Mouse (Mus musculus) embryo, embryonic 10.5 days (tissue): Measurements from ENCODE around the gene Hoxb1.

ENCODE experiments used
- DNase-seq: peaks from one replicate; pipeline ENCODE4 v3.0.0-alpha.2; 2015; ENCODE audit warnings: low spot score

Hoxb1 gene

DNA sequence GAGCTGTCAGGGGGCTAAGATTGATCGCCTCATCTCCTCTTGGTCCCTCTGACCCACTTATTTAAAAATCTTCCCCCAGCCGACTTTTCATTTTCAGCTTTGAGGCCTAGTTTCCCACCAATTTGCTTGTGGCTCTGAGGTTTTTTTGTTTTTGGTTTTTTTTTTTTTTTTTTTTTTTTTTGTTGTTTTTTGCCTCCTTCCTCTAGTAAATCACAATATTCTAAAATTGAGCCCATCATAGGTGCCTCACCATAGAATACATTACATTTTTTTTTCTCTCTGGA is 15.3 kb upstream of the Hoxb1 start, which contains the start of gene Hoxb2:
Gene Hoxb2, plus strand, starts transcription at position 185 of the 284 bp plus-strand sequence.
- DNase-seq: no peak

DNA sequence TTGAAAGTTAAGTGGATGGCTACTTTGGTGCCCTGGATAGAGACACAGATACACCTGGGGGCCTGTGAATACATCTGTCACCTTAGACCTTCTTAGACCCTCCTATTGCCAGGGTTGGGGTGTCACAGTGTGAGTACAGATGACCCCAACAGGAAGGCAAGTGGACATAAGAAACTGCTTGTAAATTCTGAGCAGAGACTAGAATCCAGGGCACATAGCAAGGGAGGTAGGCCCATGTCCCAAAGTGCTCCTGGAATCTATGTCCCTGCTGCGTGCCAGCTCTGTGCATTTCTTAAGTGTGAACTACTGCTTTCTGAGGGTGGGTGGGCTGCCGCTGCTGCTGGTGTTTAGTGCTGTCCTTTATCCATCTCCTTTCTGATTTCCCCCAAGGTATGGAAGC is 14.8 kb upstream of the Hoxb1 start:
- DNase-seq: peak; percentile 63

DNA sequence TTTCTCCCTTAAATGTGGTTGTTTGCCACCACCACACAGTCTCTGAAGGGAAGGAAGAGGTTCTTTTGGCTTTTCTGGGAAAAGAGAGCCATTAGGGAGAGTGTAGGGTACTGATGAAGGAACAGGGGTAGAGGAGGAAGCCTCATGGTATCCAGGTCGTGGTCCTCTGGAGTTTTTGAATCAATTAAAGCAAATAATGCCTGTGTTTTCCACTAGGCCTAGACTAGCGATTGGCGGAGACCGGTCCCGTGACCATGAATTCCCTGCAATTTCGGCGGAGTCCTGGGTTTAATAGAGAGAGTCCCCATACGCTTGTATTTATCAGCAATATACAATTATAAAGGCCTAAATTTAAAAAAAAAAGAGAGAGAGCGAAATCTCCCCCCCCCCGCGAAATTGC is 14.2 kb upstream of the Hoxb1 start:
- DNase-seq: peak; percentile 85

DNA sequence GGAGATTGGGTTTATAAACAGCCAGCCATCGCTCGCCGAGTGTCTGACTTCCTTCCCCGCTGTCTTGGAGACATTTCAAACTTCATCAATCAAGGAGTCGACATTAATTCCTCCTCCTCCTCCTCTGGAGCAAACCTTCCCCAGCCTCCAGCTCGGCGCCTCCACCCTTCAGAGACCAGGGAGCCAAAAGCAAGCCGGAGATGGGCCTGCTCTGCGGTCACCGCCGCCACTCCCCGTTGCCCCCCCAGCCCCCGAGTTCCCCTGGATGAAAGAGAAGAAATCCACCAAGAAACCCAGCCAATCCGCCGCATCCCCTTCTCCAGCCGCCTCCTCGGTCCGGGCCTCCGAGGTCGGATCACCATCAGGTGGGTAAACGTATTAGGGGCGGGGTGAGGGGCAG is 13.7 kb upstream of the Hoxb1 start:
- peak; percentile 83 for DNase-seq

DNA sequence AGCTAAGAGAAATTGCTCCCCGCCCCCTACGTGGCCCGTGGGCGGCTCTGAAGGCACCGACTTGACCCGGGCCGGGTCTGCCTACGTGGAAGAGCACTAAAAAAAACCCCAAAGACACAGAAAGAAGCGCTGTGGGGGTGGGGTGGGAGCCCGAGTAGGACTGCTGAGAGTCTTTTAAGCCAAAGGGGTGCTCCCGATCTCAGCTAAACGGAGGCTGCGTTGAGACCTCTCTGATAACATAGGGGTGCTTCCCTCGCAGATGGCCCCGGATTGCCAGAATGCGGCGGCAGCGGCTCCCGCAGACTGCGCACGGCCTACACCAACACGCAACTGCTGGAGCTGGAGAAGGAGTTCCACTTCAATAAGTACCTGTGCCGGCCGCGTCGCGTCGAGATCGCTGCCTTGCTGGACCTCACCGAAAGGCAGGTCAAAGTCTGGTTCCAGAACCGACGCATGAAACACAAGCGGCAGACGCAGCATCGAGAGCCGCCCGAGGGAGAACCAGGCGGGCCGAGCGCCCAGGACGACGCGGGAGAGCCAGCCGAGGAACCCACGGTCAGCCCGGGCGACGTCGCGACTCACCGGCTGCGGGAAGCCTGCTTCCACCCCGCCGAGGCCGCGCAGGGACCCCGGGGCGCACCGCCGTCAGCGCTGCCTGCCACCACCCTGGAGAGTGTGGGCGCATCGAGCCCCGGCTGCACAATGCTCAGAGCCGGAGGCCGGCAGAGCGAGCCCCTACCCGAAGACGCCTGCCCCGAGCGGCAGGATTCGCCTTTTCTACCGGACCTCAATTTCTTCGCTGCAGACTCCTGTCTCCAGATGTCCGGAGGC is 12.6 kb upstream of the Hoxb1 start:
- DNase-seq: peak; percentile 77

DNA sequence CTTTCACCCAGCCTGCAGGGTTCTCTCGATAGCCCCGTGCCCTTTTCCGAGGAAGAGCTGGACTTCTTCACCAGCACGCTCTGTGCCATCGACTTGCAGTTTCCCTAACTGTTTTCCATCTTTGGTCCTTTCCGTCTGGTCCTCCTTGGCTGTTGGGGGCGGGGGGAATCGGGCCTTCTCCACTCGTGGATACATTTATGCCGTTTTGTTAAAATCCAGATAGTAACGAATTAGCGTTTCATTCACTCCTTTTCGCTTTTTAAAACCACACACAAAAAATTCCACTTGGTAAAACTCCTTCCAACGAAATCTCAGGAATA is 12.1 kb upstream of the Hoxb1 start:
- peak; percentile 64 for DNase-seq

DNA sequence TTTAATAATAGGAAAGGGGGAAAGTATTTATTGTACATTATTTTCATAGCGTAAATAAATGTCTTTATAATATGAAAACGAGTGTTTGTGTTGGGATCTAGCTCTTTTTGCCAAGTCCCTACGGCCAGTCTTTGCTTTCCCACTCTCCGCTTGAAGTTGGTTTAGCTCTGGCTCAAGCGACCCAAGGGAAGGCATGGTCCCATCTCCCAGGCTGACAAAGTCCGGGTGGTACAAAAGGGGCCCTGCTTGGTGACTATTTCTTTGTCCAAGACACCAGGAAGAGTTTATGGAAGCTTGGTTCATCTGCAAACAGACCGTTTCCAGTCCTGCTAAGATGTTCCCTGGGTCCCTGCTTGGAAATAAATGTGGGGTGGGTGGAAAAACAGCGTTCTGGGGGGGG is 11.6 kb upstream of the Hoxb1 start:
- peak; percentile 68 for DNase-seq

DNA sequence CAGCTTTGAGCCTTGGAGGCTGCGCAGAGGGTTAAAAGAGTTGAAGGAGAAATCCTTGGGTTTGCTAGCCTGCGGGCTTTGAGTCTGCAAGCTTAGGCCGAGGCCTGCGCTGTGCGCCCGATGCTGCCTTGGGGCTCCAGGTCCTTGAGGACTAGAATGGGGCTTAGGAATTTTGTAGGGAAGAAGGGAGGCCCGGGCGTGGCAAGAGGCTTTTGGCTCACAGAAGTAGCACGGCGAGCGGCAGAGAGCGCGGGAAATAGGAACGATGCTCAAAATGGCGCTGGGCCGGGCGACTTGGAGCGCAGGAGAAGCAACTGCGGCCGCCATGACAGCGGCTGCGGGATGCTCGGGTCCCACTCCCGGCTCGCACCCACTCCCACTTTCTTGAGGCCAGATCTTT is 11.2 kb upstream of the Hoxb1 start:
- DNase-seq: peak; percentile 85

DNA sequence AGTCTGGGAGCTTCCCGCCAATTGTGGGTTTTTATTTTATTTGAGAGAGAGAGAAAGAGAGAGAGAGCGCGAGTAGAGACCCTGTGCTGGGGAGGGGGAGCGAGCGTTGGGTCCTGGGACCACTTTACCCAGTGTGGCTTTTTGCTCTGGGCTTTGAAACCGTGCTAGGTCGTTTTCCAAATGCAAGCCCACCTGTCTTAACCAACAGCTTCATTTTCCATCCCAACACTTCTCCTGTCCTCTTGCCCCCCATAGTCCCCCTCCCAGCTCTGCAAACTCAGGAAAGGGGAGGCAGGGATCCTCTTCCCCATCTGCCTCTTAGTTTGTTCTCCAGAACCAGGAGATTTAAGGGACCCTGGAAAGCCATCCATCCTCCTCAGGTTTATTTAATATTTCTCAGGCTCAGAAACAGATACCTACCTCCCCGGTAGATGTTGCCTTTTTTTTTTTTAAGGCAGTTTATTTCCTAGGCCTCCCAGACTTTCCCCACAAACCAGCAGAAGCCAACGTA is 10.7 kb upstream of the Hoxb1 start:
- DNase-seq: no peak

DNA sequence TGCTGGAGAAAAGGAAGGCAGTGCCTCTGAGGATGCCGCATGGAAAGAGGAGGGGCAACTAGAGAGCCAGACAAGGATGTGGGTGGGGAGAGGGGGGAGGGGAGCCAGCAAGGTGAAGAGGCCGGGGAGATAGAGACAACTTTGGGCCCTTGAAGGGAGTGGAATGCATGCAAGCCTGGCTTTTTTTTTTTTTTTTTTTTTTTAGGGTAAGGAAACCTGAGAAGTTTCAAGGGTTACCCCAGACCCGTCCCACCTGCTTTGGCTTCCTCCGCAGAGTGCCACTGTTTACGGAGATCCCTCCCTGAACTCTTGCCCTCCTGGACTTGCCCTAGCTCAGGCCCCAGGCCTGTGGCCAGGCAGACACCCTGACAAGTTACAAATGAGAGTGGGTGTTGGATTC is 1.7 kb upstream of the Hoxb1 start:
- peak; percentile 68 for DNase-seq

DNA sequence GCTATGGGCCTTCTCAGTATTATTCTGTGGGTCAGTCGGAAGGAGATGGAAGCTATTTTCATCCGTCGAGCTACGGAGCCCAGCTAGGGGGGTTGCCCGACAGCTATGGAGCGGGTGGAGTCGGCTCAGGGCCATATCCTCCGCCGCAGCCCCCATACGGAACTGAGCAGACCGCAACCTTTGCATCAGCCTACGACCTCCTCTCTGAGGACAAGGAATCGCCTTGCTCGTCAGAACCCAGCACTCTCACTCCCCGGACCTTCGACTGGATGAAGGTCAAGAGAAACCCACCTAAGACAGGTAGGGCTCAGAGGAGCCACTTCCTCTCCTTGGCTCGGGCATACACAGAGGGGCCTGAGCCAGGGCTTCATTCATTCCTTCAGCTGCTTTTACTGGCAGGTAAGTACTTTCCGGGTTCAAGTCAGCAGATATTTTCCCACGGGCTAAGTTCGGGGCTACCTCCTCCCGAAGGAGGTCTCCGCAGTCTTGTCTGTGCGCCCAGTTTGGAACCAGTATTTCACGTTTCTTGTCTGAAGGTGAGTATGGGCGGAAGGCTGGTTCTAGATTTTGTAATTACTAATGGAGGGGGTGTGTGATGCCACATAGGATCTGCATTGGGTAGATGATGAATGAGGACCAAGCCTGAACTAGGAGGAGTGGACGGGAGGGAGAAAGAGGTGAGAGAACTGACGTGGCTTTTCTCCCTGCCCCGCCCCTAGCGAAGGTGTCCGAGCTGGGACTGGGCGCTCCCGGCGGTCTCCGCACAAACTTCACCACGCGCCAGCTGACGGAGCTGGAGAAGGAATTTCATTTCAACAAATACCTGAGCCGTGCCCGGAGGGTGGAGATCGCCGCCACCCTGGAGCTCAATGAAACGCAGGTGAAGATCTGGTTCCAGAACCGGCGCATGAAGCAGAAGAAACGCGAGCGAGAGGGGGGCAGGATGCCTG is 815 bp downstream of the Hoxb1 start:
- DNase-seq: peak; percentile 58

DNA sequence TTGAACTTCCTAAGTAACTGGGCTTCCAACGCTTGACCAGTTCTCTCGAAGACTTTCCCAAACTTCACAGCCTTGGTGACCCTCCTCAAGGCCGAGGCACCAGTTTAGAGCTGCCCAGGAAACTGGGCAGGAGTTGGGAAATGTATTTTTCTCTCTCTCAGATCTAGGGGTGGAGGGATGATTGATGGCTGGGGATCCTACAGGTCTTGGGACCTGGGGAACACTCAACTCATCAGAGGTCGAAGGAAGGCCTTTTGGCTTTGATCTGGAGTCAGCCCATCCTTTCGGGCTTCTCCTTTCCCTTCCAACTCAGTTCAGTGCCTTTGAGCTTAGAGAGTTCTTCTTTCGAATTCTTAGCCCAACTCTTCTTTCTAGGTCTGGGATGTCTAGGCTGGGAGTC is 1.6 kb downstream of the Hoxb1 start:
- DNase-seq: no peak

DNA sequence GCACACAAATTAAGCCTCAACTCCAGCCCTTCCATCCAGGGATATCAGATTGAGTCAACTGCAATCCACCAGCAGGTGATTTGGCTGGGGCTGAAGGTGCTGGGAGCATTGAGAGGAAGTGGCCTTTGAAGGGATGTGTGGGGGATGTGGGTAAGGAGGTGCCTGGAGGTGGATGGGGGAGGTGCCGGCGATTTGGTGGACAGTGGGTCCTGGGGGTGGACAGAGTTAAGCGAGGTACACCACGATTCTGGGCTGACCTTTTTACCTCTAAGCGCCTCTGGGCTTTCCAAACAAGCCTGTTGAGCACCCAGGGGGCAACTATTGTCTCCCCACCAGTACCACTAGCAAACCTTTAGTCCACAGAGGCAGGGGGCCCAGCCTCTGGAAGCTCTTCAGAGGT is 3.1 kb downstream of the Hoxb1 start:
- no peak for DNase-seq

DNA sequence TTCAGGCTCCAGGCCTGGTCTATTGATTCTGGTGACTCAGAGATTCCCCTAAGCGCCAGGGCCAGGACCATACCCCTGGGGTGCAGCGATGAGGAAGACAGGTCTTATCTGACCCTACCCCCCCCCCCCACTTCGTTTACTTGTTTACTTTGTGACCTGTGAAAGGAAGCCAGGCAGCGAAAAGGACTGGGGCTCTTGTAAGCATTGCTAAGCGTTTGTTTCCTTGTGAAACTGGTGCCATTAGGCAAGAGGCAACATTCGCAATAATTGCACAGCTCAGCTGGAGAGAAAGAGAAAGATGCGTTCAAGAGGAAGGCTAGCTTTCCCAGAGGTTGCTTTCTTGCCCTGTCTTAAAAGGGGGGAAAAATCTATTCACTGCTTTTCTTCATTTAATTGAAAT is 3.6 kb downstream of the Hoxb1 start:
- DNase-seq: no peak

DNA sequence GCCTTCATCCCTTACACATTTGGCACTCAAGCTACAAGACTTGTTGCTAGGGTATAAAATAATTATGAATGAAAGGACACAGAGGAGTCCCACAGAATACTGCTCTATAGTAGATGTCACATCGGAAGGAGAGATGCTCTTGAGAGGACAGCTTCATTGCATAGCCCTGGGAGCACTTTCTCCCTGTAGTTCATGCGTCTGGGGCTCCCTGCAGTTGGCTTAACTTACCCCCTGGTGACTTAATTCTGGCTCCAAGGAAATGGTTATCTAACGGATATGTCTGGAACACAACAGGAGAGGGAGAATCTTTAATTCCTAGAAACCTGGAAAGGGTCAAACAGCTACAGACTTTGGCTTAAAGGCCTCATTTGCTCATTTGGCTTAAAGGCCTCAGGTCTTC is 6.2 kb downstream of the Hoxb1 start:
- no peak for DNase-seq

DNA sequence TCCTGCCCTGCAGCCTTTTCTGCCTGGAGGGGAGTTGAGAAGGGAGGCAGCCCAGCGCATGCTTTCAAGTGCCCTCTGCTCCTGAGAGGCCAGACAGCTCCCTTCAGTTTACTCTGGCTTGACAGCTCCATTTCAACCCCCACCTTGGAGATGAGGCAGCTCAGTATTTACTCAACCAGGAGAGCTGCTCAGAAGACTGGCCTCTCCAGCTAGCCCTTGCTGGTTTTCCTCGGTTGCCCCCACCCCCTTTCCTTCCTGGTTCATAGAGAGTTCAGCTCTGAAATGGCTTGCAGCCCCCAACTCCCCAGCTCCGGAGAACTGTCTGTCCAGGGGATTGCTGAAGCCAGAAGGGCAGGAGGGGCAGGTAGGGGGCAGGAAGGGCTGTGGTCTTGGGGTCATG is 7.0 kb downstream of the Hoxb1 start:
- DNase-seq: peak; percentile 66

DNA sequence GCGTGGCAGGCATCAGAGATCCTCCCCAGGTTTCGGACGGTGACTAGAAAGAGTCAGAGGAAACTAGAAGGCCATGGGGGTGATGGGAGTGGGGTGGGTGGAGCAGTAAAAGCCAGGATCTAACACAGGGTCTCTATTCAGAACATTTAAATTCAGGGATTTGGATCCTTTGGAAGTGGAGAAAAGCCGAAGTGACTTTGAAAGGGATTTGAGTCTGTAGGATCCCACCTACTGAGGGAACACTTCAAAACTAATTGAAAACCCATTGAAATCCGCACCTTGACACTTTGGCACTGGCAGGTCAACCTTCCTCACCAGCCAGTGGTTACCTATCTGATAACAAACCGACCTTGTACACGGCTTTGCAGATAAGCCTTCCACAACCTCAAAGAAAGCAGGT is 9.3 kb downstream of the Hoxb1 start:
- DNase-seq: no peak

DNA sequence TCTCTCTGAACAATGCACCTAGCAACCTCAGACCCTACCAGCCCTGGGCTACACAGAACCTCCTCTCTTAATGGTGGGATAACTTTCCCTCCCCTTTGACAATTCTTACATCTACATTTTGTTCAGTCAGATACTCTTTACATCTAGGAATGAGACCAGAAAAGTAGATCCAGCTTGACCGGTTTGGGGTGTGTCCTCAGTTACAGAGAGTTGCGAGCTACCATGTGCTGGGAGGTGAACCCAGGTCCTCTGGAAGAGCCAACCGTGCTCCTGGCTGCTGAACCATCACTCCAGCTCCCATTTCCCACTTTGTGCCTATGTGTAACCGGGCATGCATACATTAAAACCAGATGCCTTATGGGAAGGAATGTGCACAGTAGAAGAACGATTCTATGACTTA is 17.8 kb downstream of the Hoxb1 start:
- no peak for DNase-seq

DNA sequence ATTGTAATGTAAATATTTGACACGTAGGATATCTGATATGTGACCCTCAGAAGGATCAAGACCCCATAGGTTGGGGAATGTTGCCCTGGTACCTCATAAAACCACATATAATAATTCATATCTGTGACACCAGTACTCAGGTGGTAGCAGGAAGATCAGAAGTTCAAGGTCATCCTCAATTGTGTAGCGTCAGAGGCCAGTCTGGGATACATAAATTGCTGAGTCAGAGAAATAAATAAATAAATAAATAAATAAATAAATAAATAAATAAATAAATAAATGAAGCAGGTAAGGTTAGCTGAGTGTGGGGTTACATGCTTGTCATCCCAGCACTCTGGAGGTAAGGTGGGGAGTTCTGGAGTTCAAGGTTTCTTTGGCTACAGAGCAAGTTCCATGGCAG is 22.1 kb downstream of the Hoxb1 start:
- no peak for DNase-seq

DNA sequence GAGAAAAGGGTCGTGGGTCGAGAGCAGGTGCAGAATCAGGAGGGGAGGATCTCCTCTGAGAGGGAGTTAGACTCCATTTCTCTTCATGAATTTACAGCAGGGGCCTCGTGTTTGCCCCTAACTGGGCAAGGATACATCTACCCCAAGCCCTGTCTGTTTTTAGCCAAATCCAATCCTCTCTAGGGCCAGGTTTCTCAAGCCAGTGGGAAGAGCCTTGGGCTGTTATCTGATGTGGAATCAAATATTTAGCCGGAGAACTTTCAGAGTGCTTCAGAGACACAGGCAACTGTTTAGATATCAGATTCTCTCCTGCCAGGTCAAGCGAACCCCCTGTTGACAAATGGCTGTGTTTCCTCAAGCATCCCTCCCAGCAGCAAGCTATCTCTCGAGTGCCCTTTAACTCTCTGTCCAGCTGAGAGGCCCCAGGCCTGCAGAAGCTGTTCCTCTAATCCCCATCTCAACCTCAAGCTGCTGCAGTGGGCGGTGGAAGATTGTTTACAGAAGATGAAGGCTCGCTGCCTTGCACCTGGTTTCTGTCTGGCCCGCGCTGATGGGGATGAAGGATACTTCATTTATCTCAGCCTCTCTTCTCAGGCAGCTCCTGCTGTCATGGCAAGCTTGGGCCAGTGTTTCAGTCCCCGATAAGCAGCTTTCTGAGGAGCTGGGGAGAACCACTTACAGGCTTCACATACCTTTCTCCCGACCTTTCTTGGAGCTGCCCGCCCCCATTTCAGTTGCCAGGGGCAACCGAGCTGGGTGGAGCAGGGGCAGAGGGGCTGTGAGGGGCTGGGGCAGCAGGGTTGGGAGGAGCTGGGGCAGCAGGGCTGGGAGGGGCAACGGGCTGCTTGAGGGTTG is 31.4 kb downstream of the Hoxb1 start:
- DNase-seq: peak; percentile 65

DNA sequence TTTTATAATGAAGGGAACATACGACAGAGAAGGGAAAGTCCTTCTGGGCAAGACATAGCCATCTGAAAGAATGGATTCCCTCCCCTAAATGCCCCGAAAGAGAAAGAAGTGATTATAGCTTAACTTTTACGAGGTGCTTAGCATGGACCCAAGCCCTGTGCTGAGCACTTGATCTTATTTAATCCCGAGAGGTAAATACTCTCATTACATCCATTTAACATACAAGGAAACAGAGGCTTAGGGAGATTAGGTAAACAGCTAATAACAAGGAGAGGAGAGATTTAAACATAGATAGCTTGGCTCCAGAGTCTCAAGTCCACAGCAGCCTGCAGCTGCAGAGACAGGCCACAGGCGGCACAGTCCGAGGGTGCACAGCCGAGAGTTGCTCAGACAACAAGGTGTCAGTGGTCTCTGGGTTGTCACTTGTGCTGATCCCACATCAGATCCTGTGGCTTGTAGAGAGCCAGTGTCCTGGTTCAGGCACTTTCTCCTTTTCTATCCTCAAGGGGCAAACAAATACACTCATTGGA is 32.3 kb downstream of the Hoxb1 start:
- DNase-seq: no peak

DNA sequence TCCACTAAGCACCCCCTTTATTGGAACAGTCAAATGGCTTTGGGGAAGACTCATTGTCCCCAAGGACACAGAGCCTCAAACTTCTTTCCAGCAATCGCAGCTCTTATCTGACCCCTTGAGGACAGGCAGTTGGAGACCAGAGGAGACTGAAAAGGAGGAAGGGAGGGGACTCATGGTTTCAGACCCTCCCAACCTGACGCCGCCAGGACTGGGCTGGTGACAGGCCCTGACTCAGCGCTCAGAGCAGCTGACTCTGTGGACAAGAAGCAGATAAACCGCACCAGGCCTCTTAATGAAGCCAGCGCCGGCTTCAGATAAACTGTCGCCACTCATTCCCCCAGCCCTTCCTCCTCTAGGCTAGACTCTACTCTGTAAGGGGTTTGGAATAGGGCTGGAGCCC is 34.4 kb downstream of the Hoxb1 start:
- peak; percentile 50 for DNase-seq
